Mouse (Mus musculus) layer of hippocampus, adult 18-20 months (tissue): ENCODE measurements at regions not wholly inside any gene's neighbourhood (a gene's known extent, or its start where the extent isn't known, plus 50 kb on each side); places are given as distances from the start of the nearest gene placed in this dataset.
A peak's percentile ranks its signal among the peaks of the same experiment; 100 is the strongest.

ENCODE experiments used
- DNase-seq, 2 experiments: peaks; one replicate each; pipeline ENCODE4 v3.0.0; 2022; ENCODE audit warnings: low spot score in 2 of 2

GRCm38 (mm10) chr12:107825921-107826320, 177.5 kb downstream of the Bcl11b start:
- peak; percentile 38 to 70 for DNase-seq

GRCm38 (mm10) chr12:107831400-107832128, 171.8 kb downstream of the Bcl11b start:
- DNase-seq, result no peak

- DNase-seq, result no peak
These were observed 170.4 kb downstream of the Bcl11b start for GRCm38 (mm10) chr12:107833001-107833400.

GRCm38 (mm10) chr12:107834512-107834911, 168.9 kb downstream of the Bcl11b start:
- no peak for DNase-seq

GRCm38 (mm10) chr12:107837741-107838140, 165.7 kb downstream of the Bcl11b start:
- peak; percentile 54 to 76 for DNase-seq

- DNase-seq, result peak; percentile 43 to 49
These were observed 158.8 kb downstream of the Bcl11b start for GRCm38 (mm10) chr12:107844631-107845030.

- no peak for DNase-seq
These were observed 152.8 kb downstream of the Bcl11b start for GRCm38 (mm10) chr12:107850591-107850990.

- DNase-seq, result no peak
These were observed 150.5 kb downstream of the Bcl11b start for GRCm38 (mm10) chr12:107852921-107853320.

- DNase-seq, result no peak
These were observed 147.9 kb downstream of the Bcl11b start for GRCm38 (mm10) chr12:107855547-107855946.

GRCm38 (mm10) chr12:107856421-107857043, 146.9 kb downstream of the Bcl11b start:
- DNase-seq, result no peak

GRCm38 (mm10) chr12:107858536-107859280, 144.7 kb downstream of the Bcl11b start:
- DNase-seq, result no peak

- DNase-seq, result no peak
These were observed 143.7 kb downstream of the Bcl11b start for GRCm38 (mm10) chr12:107859750-107860149.

GRCm38 (mm10) chr12:107860358-107860757, 143.0 kb downstream of the Bcl11b start:
- no peak for DNase-seq
